Mouse (Mus musculus) ovary, adult 18-20 months (tissue): ENCODE data around the gene BC034090.
A peak's percentile ranks its signal among the peaks of the same experiment; 100 is the strongest.

Experiments
- DNase-seq: peaks from one replicate; pipeline ENCODE4 v3.0.0; 2022; ENCODE audit warnings: low spot score, mixed read lengths

The BC034090 gene

DNA sequence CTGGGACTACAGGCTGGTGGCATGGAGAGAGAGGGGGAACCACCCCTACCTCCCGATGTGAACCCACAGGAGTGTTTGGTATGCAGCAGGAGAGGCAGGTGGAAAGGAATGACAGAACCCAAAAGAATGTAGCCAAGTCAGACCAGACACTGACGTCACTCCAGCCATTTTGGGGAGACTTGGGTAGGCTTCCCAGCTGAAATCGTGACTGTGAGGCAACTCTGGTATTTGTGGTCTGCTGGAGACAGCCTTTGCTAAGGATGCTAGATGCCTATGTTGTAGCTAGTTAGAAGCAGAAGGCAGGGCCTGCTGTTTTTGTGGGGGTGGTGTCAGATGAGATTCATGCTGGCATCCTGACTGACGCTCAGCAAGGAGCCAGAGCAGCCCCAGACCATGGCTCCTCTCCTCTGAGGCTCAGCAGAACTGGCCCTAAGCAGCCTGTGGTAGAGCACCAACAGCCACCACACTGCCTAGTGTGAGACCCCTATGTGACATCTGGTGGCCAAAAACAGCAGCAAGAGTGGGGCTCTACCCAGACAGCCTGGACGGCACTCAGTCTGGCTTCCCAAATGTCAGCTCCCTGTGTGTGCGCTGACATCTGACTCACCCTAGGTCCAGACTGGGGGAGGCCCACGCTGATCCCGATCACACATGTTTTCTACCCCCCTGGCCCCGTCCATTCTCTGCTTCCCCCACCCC is 29.0 kb downstream of the BC034090 start:
- no peak for DNase-seq

- DNase-seq = no peak
These were observed 30.3 kb downstream of the BC034090 start for GRCm38 (mm10) chr1:155213912-155214311.

- no peak for DNase-seq
These were observed 31.1 kb downstream of the BC034090 start for GRCm38 (mm10) chr1:155212936-155213774.

GRCm38 (mm10) chr1:155212493-155212892 is 31.8 kb downstream of the BC034090 start:
- no peak for DNase-seq

DNA sequence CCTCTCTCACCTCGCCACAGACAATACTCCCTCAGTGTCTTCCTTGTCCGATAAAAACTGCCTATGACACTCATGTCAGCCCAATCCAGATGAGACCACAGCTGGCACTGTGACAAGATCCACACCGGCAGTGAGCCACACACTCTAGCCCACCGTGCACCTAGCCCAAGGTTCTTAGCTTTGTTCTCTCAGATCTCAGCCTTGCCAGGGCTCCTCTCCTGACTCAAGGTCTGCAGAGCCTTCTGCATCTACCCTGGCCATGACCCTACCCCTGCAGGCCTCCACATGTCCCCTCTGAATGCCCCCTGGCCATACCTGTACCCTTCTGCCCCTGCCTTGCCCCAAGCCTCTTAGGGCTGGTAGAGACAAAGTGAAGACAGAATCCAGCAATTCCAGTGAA is 32.2 kb downstream of the BC034090 start:
- DNase-seq = no peak

- no peak for DNase-seq
These were observed 33.2 kb downstream of the BC034090 start for GRCm38 (mm10) chr1:155211017-155211416.

DNA sequence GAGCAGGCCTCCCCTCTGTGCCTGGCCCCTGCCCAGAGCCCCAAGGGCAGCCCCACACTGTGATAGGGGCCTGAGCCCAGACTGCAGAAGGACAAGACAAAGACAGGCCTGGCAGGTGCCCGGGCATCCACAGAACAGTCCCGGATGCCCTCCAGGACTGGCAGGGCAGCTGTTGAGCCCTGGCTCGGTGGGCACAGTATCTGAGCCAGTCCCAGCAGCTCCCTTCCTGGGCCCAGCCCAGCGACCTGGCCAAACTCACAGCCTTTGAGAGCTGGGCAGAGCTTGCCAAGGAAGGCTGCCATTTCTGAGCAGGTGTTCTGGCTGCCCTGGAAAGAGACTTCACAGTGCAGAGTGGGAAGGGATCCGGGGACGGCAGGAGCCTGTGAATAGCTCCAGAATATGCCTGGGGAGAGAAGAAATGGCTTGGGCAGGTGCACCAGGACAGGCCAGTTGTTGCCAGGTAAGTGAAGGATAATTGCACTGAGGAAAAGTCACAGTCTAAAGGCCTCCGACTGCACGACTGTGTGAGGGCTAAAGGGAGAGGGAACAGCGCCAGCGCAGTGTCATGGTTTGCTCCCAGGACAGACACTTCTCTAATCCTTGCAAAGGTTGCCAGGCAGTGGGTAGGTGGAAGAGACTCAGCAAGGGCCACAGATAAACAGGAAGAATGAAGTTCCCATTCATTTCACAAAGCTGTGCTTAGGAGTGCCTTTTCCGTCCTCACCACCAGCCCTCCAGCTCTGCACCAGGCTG is 34.1 kb downstream of the BC034090 start:
- no peak for DNase-seq

GRCm38 (mm10) chr1:155207859-155208258 is 36.4 kb downstream of the BC034090 start:
- no peak for DNase-seq

GRCm38 (mm10) chr1:155205822-155206660 is 38.2 kb downstream of the BC034090 start:
- no peak for DNase-seq

DNA sequence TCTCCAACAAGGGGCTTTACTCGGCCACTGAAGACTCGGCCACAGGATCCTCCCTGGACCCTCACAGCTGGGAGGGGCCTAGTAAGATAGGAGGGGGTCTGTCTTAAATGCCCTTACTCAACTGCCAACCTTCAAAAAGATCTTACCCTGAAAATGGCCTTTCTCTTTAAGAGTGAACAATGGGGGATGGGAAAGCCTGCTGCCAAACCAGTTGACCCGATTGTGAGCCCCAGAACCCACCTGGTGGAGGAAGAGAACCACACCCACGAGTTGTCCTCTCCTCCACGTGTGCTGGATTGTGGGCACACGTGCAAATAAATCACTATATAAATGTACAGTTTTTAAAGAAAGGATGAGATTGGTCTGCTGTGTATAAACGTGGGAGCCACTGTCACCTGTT is 38.9 kb downstream of the BC034090 start:
- no peak for DNase-seq

GRCm38 (mm10) chr1:155204560-155205162 is 39.6 kb downstream of the BC034090 start:
- no peak for DNase-seq

DNA sequence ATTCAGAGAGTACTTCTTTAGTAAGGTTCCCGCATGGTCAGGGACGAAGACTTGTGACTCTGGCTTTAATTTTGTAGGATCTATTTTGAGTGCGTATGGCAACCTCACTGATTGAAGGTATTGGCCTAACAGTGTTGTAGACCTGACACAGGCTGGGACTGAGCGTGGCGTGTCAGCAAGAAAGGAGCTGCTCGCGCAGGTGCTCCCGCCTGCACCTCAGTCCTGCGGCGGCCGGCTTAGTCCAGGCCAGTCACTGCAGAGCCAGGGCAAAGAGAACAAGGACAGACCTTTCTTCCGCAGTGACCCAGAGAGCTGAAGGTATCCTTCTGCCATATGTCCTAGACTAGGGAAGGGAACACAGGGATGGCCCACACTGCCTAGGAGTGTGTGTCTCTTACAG is 40.3 kb downstream of the BC034090 start:
- DNase-seq = no peak

DNA sequence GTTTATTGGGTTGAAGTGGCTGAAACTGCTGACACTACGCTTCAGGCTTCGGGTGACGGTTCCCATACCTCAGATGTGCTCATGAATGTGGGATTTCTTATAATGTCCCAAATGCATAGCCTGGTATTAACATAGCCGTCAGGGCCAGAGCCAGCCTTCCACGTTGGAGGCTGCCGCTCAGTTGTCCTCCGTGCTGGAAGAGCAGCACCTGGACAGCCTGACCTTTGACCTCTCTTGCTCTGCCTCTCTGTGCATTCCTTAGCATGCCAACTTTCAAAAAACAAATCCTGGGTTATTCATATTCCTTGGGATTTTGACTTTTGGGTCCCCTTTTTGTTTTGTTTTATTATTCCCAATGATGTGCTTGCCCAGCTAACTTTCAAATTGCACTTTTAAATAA is 41.1 kb downstream of the BC034090 start:
- DNase-seq = no peak

DNA sequence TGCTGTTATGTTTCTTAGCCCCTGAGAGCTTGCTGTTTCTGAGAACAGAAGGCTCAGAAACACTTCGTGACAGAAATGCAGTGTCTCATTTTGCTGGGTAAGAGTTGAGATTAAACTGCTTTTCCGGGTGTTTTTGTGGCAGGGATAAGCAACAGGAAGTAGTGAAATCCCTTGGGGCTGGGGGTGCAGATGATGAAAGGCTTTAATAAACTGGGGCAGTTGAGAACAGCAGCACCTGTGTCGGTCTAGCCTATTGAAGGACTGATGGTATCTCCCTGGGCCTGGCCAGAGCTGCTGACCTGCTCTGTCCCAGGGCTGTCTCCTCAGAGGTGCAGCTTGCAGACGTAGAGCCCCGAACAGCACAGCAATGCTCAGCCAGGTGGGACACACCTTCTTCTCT is 41.8 kb downstream of the BC034090 start:
- DNase-seq = no peak

DNA sequence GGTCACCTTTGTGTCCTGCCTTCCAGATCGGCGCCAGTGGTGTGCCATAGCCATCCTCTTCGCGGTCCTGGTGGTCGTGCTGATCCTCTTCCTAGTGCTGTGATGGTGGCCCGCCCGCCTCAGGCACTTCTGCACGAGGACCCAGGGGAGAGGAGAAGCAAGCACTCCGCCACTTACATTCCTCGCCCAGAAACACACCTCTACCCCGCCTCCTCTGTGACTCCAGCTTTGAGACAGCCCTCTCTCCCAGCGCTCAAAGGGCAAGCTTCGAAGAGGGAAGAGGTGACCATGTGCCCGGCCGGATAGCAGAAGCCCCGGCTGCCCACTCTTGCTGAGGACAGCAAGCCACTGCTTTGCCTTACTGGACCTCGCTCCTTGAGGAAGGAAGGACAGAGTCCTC is 42.3 kb downstream of the BC034090 start:
- DNase-seq = no peak

GRCm38 (mm10) chr1:155201373-155201879 is 42.8 kb downstream of the BC034090 start:
- no peak for DNase-seq

GRCm38 (mm10) chr1:155200967-155201366 is 43.3 kb downstream of the BC034090 start:
- DNase-seq = no peak

GRCm38 (mm10) chr1:155199522-155199921 is 44.7 kb downstream of the BC034090 start:
- DNase-seq = no peak

- no peak for DNase-seq
These were observed 47.6 kb downstream of the BC034090 start for GRCm38 (mm10) chr1:155196691-155197090.

GRCm38 (mm10) chr1:155192805-155193368 is 51.4 kb downstream of the BC034090 start:
- no peak for DNase-seq

DNA sequence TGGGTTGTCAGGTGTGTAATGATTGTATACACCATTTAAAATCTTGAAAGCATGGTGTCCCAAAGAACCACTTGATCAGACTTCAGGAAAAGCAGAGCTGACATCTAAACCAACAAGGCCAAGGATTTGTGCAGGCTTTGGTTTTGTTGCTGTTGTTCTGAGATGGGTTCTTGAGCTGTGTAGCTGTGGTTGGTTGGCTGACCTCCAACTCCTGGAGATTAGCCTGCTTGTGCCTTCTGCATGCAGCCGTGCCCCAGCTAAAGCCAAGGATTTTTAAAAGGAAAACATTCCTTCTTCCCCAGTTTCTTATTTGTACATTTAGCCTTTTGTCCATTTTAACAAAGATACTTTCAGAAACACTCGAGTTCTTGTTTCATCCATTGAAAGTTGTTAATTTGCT is 52.6 kb downstream of the BC034090 start:
- peak; percentile 86 for DNase-seq
